Mouse (Mus musculus) left cerebral cortex, postnatal 14 days (tissue): ENCODE data around the gene Ddi2. TPM values are rescaled to one million over a fixed set of nuclear protein-coding genes. Genes with fewer than 3 reads are reported as not detected.

Experiments
- DNase-seq, 2 experiments: peaks; one replicate each; pipeline ENCODE4 v3.0.0; 2021 to 2022; ENCODE audit warnings: low spot score in 2 of 2, mixed read lengths in 1 of 2
- intact Hi-C: fragments of 180-260 bp; cut with DNase I; formaldehyde crosslinking; loops from one replicate; pipeline ENCODE4 v1.15.1; 2025
- total RNA-seq, 2 experiments: library from RNA; stranded (reverse); gene quantifications; 2 replicates each; pipeline ENCODE4 v1.2.3; 2021

Gene Ddi2
- total RNA-seq, 2 experiments from 2014 or later = 32.5 to 33.6 TPM

DNA sequence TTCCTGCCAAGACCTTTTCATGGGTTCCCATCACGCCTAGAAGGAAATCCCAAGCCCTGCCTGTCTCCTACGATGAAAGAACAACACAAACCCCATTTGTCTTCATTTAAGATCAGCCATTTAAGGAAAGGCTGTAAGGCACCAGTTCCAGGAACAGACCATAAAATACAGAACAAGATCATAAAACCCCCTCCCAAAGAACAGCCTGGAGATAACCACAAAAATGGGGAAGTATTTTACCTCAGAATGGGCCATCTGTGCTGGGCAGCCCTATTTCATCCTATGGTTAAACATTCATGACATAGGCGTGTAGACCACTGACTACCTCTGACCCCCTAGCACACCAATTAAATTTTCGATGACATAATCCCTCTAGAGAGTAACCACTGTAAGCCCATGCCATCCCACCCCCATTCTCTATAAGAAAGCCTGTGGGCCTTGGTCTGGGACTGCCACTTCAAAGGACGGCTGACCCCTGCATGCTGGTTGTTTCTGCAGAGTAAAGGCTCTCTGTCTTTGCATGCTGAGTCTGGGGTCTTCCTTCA, 9.5 kb downstream of the Ddi2 start:
- intact Hi-C loops = no loop called here
- no peak for DNase-seq

DNA sequence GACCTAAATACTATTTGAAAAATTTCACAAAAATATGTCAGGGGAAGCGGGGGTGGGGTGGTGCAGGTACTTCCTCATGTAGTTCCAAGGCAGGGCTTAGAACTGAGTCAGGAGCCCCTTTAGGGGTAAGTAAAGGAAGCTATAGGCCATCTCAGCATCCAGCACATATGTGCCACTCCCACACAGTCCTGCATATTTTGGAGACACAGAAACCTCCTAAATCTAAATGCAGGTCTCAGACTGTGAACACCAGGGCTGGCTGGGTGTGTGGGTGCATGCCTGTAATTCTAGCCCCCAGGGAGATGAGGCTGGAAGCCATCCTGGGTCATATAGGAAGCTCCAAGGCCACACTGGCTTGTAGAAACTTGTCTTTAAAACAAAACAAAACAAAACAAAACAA, 12.0 kb downstream of the Ddi2 start:
- peak in 1 of 2 experiments; percentile 40 for DNase-seq
- intact Hi-C loops = no loop called here

DNA sequence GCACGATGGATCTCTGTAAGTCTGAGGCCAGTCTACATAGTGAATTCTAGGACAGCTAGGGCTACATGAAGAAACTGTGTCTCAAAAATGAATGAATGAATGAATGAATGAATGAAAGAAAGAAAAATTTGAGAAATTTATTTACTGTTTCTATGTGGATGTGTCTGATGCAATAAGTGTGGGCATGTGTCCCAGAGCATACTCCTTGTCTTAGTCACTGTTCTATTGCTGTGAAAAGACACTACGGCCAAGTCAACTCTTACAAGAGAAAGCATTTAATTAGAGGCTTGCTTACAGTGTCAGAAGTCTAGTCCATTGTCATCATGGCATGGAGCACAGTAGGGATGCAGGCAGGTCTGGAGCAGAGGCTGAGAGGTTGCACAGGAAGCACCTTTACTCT, 14.2 kb downstream of the Ddi2 start:
- intact Hi-C loops = no loop called here

GRCm38 (mm10) chr4:141708005-141708404, 15.2 kb downstream of the Ddi2 start:
- intact Hi-C loops = no loop called here
- DNase-seq = no peak

More for the DNA sequence above, 14.2 kb downstream of the Ddi2 start:
- DNase-seq = no peak

- peak; percentile 72 to 81 for DNase-seq
- intact Hi-C loops = no loop called here
These were observed 17.9 kb downstream of the Ddi2 start for GRCm38 (mm10) chr4:141705331-141705730.

DNA sequence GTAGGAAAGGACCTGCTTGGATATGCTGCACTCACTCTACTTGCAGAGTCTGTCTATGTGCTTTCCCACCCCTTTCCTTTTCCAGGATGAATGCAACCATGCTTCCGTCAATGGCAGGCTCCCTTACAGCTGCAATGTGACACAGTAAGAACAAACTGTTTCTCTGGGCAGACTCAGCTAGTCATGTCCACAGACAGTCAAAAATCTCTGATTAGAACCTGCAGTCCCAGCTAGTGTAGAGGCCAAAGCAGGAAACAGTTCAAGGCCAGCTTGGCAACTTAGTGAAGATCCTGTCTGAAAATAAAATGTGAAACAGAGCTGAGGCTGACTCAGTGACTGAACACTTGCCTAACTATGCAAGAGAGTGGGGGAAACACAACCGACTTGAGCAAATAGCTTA, 18.6 kb downstream of the Ddi2 start:
- no peak for DNase-seq
- intact Hi-C loops = no loop called here

DNA sequence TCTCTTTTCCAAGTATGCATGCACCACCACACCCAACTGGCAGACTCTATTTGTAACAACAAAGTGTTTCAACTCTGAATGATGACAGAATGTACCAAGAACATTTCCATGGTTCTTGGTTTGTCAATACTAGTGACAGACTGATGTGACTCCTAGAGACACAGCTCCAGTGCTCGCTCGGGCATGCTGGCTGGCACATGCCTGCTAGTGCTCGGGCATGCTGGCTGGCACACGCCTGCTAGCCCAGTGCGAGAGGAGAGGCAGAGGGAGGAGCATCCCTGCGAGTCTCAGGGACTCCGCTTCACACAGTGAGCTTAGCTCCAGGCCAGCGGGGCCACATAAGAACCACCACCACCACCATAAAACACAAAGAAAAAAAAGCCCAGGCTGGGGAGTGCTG, 28.5 kb downstream of the Ddi2 start:
- DNase-seq = no peak
- intact Hi-C loops = no loop called here

DNA sequence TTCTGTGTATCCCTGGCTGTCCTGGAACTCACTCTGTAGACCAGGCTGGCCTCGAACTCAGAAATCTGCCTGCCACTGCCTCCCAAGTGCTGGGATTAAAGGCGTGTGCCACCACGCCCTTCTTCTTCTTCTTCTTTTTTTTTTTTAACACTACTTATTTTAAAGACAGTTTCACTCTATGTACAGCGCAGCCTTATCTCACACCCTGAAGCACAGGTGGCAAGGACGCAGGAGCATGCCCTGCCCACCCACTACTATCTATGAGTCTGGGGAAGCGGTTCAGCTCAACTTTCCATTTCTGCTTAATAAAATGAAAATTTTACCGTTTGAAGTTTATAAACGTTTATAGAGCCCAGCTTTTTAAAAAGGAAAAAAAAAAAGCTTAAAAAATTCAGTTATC, 34.7 kb downstream of the Ddi2 start:
- no peak for DNase-seq
- intact Hi-C loops = no loop called here

DNA sequence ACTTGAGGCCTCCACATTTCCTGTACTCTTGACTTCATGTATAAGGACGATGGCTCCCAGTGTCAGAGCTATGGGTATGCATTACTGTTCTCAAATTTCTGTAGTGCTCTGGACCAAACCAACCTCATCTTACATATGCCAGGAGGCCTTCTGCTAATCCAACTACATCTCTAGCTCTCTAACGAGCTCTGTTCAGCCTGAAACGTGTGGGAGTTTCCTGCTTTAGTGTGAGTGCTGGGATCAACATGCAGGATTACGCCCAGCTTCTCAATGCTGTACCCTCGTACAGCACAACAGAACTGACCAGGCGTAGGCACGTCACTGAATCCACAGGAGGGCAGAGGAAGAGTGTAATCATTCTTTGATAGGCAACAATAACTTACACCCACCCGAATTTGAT, 36.7 kb downstream of the Ddi2 start:
- DNase-seq = no peak
- intact Hi-C loops = no loop called here

GRCm38 (mm10) chr4:141686093-141686492, 37.1 kb downstream of the Ddi2 start:
- intact Hi-C loops = no loop called here
- no peak for DNase-seq

- DNase-seq = no peak
- intact Hi-C loops = no loop called here
These were observed 37.7 kb downstream of the Ddi2 start, which contains the start of gene Rsc1a1 for GRCm38 (mm10) chr4:141685499-141685898. Gene Rsc1a1, minus strand, starts transcription at chr4:141685599.

DNA sequence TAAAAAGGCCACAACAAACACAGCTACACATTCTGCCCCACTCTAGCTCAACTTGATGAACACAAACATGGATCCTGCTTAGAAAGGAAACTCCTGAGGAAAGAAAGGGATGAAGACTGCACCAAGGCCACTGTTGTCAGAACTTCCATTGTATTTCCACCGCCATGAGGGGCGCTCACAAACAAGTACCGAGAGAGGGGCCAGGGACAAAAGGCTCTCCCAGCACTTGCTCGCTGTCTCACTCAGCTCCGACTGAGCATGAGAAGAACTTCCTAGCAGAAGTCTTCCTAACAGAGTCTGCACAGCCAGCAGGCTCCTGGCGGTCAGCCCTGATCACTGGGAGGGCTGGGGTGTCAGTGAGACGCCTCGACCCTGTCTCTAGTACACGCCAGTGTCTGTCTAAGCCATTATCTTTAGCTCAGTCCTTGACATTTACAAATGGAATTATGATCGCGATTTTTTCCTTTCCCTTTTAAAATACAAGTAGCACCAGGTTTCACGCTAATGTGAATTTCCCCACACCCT, 40.5 kb downstream of the Ddi2 start:
- intact Hi-C loops = no loop called here
- DNase-seq = no peak

GRCm38 (mm10) chr4:141681767-141682166, 41.5 kb downstream of the Ddi2 start:
- DNase-seq = no peak
- intact Hi-C loops = no loop called here

- no peak for DNase-seq
- intact Hi-C loops = no loop called here
These were observed 42.3 kb downstream of the Ddi2 start for GRCm38 (mm10) chr4:141680892-141681291.

DNA sequence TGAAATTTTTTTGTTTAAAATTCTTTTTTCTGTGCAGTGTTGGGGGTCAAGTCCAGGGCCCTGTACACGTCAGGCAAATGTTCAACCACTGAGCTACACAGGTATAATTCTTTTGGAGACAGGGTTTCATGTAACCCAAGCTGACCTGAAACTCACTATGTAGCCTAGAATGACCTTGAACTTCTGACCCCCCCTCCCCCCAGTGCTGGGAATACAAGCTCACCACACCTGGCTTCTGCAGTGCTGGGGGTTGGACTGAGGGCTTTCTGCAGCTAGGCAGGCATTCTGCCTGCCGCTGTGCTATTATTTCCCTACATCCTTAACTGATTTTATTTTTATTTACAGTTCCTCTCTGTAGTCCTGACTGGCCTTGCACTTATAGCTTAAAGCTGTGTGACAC, 44.2 kb downstream of the Ddi2 start:
- no peak for DNase-seq
- intact Hi-C loops = no loop called here

DNA sequence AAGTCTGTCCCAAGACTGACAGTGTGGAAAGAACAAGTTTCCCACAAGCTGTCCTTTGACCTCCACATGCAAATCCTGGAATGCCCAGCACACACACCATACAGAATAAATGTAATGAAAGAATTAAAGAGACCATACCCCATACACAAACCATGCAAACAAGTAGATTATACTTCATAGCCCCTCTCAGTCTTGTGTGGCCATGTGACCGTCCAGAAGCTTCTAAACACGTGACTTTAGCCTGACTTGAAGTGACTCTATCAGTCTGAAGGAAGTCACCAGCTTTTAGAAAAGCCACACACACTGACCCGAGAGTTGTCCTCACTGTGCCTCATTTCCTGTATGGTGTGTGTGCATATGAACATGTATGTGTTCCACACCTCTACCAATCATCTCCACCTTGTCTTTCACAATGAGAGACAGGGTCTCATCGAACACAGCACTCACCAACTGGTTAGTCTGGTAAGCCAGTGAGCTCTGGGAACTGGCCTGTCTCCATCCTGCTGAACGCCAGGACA, 46.7 kb downstream of the Ddi2 start:
- intact Hi-C loops = no loop called here
- DNase-seq = no peak

- intact Hi-C loops = no loop called here
- DNase-seq = no peak
These were observed 50.9 kb downstream of the Ddi2 start for GRCm38 (mm10) chr4:141672325-141672724.

DNA sequence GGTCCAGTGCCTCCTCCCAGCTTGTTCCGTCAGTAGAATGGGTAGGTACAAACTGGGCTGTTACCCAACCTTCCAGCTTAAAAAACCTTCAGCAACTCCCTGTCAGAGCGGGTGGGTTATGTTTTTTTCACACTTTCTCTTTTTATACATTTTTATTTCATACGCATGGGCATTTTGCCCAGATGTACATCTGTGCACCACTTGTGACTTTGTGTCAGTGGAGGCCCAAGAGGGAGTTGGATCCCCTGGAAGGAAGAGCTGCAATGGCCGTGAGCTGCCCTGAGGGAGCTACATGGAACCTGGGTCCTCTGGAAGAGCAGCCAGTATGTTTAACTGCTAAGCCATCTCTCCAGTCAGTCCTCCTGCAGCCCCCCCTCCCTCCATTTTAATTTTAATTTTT, 51.8 kb downstream of the Ddi2 start:
- intact Hi-C loops = no loop called here
- peak in 1 of 2 experiments; percentile 37 for DNase-seq

- intact Hi-C loops = no loop called here
- DNase-seq = no peak
These were observed 53.1 kb downstream of the Ddi2 start for GRCm38 (mm10) chr4:141669898-141670712.

- intact Hi-C loops = no loop called here
- no peak for DNase-seq
These were observed 58.4 kb downstream of the Ddi2 start, which contains the start of gene Plekhm2 for GRCm38 (mm10) chr4:141664799-141665198. Gene Plekhm2, minus strand, starts transcription at chr4:141664899.
